ENCODE assay signal across 10 mouse cellular contexts in genomic region chrX:145399236-145399635, GRCm38 (mm10). TPM values are rescaled to one million over a fixed set of nuclear protein-coding genes. Genes with fewer than 3 reads are reported as not detected.
A peak's percentile ranks its signal among the peaks of the same experiment; 100 is the strongest.
DNase-seq lines count a peak whose midpoint lies in the region; ATAC-seq and TF ChIP-seq lines count a peak whose summit lies in the region.
"Had no signal": no experiment of that assay in that cellular context is flagged by ENCODE, and none has a peak within 500 bp of the region (broad histone marks: within the 10 kb centered on the region; RNA-seq: fewer than 3 reads in every experiment).

No protein-coding gene starts in this region.

- H3K9ac ChIP-seq in liver, postnatal 0 days (replicated peaks), result no peak overlapping the region
- H3K9ac ChIP-seq: limb, embryonic 15.5 days had no signal

- H3K4me3 ChIP-seq in liver, postnatal 0 days (ENCODE audit: low read depth, low read length), result no peak overlapping the region
- H3K4me3 ChIP-seq: limb, embryonic 15.5 days had no signal

- peak; percentile 3 for DNase-seq in heart, adult 8-10 months (ENCODE audit: low spot score)
- no peak for DNase-seq in heart, postnatal 4 days
- DNase-seq in liver, postnatal 0 days, result no peak
- no peak for DNase-seq in liver
- DNase-seq in MEL-GATA-1-ER (ENCODE audit: extremely low read depth, low read depth), result peak; percentile 32
- peak; percentile 15 for DNase-seq in embryo, embryonic 9.5 days (ENCODE audit: extremely low spot score)
- DNase-seq in neural tube, embryonic 10.5 days (ENCODE audit: extremely low spot score, low spot score), result no peak
- no peak for DNase-seq in urinary bladder, postnatal 14 days (ENCODE audit: low spot score)
- DNase-seq: cerebellum, adult 11 months had no signal

- no peaks in the 10 kb centered on the region for H3K27me3 ChIP-seq in liver, postnatal 0 days (ENCODE audit: insufficient read depth, low read length)
- H3K27me3 ChIP-seq: limb, embryonic 15.5 days had no signal

- ATAC-seq in liver, postnatal 0 days, result no peak

- 14% methylated on average over 1 of the region's 1 CpGs for WGBS in liver, postnatal 0 days (ENCODE audit: insufficient replicate concordance)

- H3K36me3 ChIP-seq in liver, postnatal 0 days (replicated peaks; ENCODE audit: insufficient read depth, low read length), result no peaks in the 10 kb centered on the region
- H3K36me3 ChIP-seq: limb, embryonic 15.5 days had no signal

- H3K4me2 ChIP-seq in liver, postnatal 0 days (ENCODE audit: low read depth, low read length), result no peak overlapping the region
- H3K4me2 ChIP-seq: limb, embryonic 15.5 days had no signal

- no peaks in the 10 kb centered on the region for H3K9me3 ChIP-seq in liver, postnatal 0 days (ENCODE audit: low read length)
- H3K9me3 ChIP-seq: limb, embryonic 15.5 days had no signal

- no peak overlapping the region for H3K27ac ChIP-seq in liver, postnatal 0 days (ENCODE audit: low read depth)
- H3K27ac ChIP-seq: limb, embryonic 15.5 days had no signal

- TF ChIP-seq CTCF in liver, postnatal 0 days (IDR thresholded peaks at IDR 0.05; ENCODE audit: low read depth), result peak; percentile 39; the same call in 1 of the 2 replicates

- no peak for TF ChIP-seq EP300 in liver, postnatal 0 days (IDR thresholded peaks at IDR 0.05; ENCODE audit: low read depth)

- no peaks in the 10 kb centered on the region for H3K4me1 ChIP-seq in liver, postnatal 0 days (ENCODE audit: insufficient read depth)
- H3K4me1 ChIP-seq: limb, embryonic 15.5 days had no signal

RNA-seq across cellular contexts. Expression of gene Lhfpl1, which starts 50.3 kb away (rescaled TPM):
- total RNA-seq in heart, adult 8-10 months (2022), result not detected
- total RNA-seq in heart, postnatal 4 days (2021), result not detected
- not detected in 2 replicates for polyA plus RNA-seq in liver, postnatal 0 days (2015; fragmentation: Nextera tagmentation; extraction: Ambion mirVana)

Comparison
In these comparisons a context has a peak if more than half of its experiments do, and no peak if none do; other contexts are left out.
1. DNase-seq: peak in heart, adult 8-10 months (single experiment), MEL-GATA-1-ER (single experiment) and embryo, embryonic 9.5 days (single experiment); none in heart, postnatal 4 days (single experiment), liver, postnatal 0 days (single experiment), liver (single experiment), neural tube, embryonic 10.5 days (single experiment) and urinary bladder, postnatal 14 days (single experiment).